Mouse (Mus musculus) thymus, adult 2 months (tissue): ENCODE data around the gene Ube2d2b. TPM values are rescaled to one million over a fixed set of nuclear protein-coding genes. Genes with fewer than 3 reads are reported as not detected.

Experiments used
- DNase-seq: peaks from one replicate; pipeline ENCODE4 v3.0.0; 2021
- H3K27ac ChIP-seq: fragments of 200-500 bp; 2 replicates; pipeline ENCODE4 v1.5.1; 2012; ENCODE audit warnings: low read length, control low read depth; ENCODE audit not compliant: control insufficient read depth, insufficient read depth
- H3K27me3 ChIP-seq: fragments of 200-500 bp; 2 replicates; pipeline ENCODE4 v1.6.1; 2012; ENCODE audit warnings: mild to moderate bottlenecking, low read length, moderate library complexity, mixed read lengths; ENCODE audit not compliant: control insufficient read depth, insufficient read depth
- H3K36me3 ChIP-seq: fragments of 200-500 bp; 2 replicates; pipeline ENCODE4 v1.6.1; 2012; ENCODE audit warnings: mild to moderate bottlenecking, low read length, moderate library complexity; ENCODE audit not compliant: control insufficient read depth, insufficient read depth
- H3K4me1 ChIP-seq: fragments of 200-500 bp; replicated peaks from 2 replicates; pipeline ENCODE4 v1.6.1; 2012; ENCODE audit warnings: low read length; ENCODE audit not compliant: control insufficient read depth, insufficient read depth
- H3K4me3 ChIP-seq: fragments of 200-500 bp; 2 replicates; pipeline ENCODE4 v1.5.1; 2012; ENCODE audit warnings: mild to moderate bottlenecking, low read length, control low read depth, moderate library complexity; ENCODE audit not compliant: control insufficient read depth, insufficient read depth
- CTCF ChIP-seq: fragments of 200-500 bp; IDR thresholded peaks from 2 replicates; pipeline ENCODE4 v1.5.1; 2012; ENCODE audit warnings: mild to moderate bottlenecking, control low read depth, low read length, moderate library complexity, borderline replicate concordance; ENCODE audit not compliant: control insufficient read depth, poor library complexity, insufficient read depth; ENCODE audit errors: extremely low read depth
- POLR2A ChIP-seq: fragments of 200-500 bp; IDR thresholded peaks from 2 replicates; pipeline ENCODE4 v1.6.1; 2012; ENCODE audit warnings: mild to moderate bottlenecking, low read length, control low read depth, moderate library complexity; ENCODE audit not compliant: control insufficient read depth, poor library complexity, insufficient read depth; ENCODE audit errors: extremely low read depth
- WGBS: fragments of 180-500 bp; shearing (Covaris S2); methylation state at CpG from one replicate; pipeline ENCODE4 v1.1.7; 2018; 5-methylcytosine and 5-hydroxymethylcytosine counted together
- polyA plus RNA-seq: library from polyadenylated mRNA; depleted of rRNA; stranded (reverse); fragments of >200 nt; gene quantifications from 2 replicates; pipeline ENCODE4 v1.2.3, GENCODE M21; 2012; rRNA removed

The Ube2d2b gene
- polyA plus RNA-seq: 0.11 TPM in 1 of 2 replicates, not detected in the other

DNA sequence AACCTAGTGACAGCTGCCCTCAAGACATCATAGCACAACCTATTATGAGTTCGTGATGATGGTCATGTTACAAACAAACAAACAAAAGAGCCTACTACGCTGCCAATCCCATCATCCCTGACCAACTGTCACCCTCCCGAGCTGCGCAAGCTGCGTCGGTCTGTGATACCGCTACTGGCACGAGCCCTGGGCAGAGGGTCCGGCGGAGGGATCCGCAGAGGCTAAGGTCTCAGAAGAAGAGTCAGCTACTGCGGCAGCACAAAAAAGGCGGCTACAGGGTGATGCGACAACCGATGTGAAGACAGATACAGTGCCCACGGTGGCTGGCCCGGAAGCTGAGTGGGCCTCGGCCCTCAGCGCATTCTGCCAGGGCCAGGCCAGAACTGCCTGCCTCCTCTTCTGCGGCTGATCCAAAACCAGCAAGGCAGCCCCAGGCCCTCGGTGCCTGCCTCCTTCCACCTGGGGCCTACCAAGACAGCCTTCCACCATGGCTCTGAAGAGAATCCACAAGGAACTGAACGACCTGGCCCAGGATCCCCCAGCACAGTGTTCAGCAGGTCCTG lies at the start of gene Ube2d2b:
Ube2d2b (plus strand) TSS at position 102 of the 563 bp plus-strand sequence.
- no peaks in the 10 kb centered on the region for H3K27me3 ChIP-seq
- TF ChIP-seq POLR2A: no peak
- TF ChIP-seq CTCF: no peak
- H3K4me1 ChIP-seq: no peaks in the 10 kb centered on the region
- DNase-seq: no peak
- no peak within 1 kb of the TSS for H3K4me3 ChIP-seq
- 99% methylated on average over 22 of the region's 22 CpGs for WGBS
- H3K36me3 ChIP-seq: no peaks in the 10 kb centered on the region
- H3K27ac ChIP-seq: no peak within 1 kb of the TSS

DNA sequence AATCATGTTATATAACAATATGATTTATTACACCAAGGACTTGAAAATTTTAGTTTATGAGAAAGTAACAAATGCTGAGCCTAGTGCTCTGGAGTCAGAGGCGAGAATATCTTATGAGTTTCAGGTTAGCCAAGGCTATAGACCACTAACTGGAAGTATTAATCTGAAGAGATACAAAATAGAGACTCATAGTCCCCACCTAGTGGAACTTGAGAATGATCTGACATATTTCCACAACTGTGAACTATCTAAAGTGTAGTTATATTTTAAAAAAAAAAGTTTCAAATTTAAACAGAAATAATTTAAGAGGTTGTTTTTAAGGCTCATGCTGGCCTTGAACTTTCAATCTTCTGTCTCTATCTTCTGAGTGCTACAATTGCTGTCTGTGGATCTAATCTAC lies 47.5 kb upstream of the Ube2d2b start:
- H3K36me3 ChIP-seq: no peaks in the 10 kb centered on the region
- TF ChIP-seq CTCF (no peak), POLR2A (no peak)
- H3K27ac ChIP-seq: no peak overlapping the region
- peaks cover 4% of the 10 kb centered on the region; the same call in 1 of the 2 replicates for H3K4me1 ChIP-seq
- H3K4me3 ChIP-seq: no peak overlapping the region
- no peak for DNase-seq
- WGBS: 86% methylated on average over 1 of the region's 1 CpGs
- no peaks in the 10 kb centered on the region for H3K27me3 ChIP-seq

DNA sequence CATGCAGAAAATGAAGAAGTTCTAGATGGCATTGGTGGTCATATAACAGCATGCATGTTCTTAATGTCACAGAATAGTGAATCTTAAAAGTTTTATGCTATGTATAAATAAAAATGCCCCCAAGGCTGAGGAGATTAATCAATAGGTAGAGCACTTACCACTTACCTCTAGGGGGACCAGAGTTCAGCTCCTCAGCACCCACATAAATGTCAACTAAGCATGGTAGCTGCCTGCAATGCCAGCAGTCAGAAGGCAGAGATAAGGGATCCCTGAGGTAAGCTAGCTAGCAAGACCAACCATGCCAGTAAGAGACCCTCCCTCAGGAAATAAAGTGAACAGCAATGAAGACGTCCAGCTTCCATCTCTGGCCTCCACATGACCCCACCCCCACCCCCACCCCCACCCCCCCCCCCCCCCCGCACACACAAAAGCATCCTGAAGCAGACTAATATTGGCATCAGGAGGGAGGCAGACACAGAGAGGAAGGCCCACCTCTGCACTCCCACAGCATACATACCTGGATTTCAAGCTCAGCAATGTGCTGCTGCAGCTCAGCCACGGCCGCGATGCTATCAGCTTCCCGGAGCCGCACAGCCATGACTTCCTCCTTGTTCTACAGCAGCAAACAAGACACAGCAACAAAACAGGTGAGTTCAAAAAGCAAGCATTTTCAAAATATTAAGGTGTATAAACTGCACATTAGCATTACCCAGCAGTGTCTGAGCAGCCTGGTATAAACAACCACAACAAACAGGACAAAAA lies 42.0 kb upstream of the Ube2d2b start:
- no peak overlapping the region for H3K27ac ChIP-seq
- DNase-seq: no peak
- no peaks in the 10 kb centered on the region for H3K4me1 ChIP-seq
- no peak for TF ChIP-seq POLR2A
- TF ChIP-seq CTCF: no peak
- H3K27me3 ChIP-seq: no peaks in the 10 kb centered on the region
- H3K36me3 ChIP-seq: no peaks in the 10 kb centered on the region
- H3K4me3 ChIP-seq: no peak overlapping the region
- 46% methylated on average over 7 of the region's 7 CpGs for WGBS

DNA sequence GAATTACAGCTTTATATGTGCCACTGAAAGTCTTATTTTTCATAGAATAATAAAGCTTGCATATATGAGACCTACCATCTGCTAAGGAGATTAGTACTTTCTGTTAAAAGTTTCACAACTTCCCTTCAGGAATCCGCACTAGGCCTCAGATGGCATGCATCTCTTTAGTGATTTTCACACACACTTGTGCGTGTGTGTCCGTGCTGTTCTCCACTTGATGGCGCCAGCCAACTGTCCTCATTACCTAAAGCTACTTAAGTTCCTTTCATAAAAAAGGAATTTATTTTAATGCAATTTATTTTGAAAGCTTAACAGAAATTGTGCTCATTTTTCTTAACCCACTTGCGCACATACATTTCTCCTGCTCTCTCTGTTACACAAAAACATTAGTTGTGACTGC lies 40.4 kb upstream of the Ube2d2b start:
- no peaks in the 10 kb centered on the region for H3K4me1 ChIP-seq
- WGBS: 71% methylated on average over 5 of the region's 5 CpGs

DNA sequence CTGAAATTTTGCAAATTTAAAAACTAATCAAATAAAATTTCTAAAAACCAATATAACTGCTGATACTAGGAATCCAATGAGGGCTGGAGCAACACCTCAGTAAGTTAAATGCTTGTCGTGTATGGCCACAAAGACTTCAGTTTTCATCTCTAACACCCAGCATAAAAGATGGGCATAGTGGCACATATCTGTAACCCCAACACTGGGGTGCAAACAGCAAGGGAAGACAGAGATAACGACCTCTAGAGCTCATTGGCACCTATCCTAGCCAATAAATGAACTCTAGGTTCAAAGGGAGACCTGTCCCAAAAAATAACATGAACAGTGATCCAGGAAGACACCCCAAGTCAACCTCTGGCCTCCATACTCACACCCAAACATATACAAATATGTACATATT lies 37.9 kb upstream of the Ube2d2b start:
- no peaks in the 10 kb centered on the region for H3K36me3 ChIP-seq
- no peak for DNase-seq
- H3K27ac ChIP-seq: no peak overlapping the region
- no peaks in the 10 kb centered on the region for H3K4me1 ChIP-seq
- TF ChIP-seq CTCF: no peak
- no peak for TF ChIP-seq POLR2A
- 95% methylated on average over 2 of the region's 2 CpGs for WGBS
- H3K27me3 ChIP-seq: no peaks in the 10 kb centered on the region
- no peak overlapping the region for H3K4me3 ChIP-seq

More for the DNA sequence above, 40.4 kb upstream of the Ube2d2b start:
- H3K27ac ChIP-seq: no peak overlapping the region
- TF ChIP-seq CTCF: no peak
- no peak for TF ChIP-seq POLR2A
- H3K27me3 ChIP-seq: no peaks in the 10 kb centered on the region
- H3K36me3 ChIP-seq: no peaks in the 10 kb centered on the region
- H3K4me3 ChIP-seq: no peak overlapping the region
- peak; percentile 25 for DNase-seq

DNA sequence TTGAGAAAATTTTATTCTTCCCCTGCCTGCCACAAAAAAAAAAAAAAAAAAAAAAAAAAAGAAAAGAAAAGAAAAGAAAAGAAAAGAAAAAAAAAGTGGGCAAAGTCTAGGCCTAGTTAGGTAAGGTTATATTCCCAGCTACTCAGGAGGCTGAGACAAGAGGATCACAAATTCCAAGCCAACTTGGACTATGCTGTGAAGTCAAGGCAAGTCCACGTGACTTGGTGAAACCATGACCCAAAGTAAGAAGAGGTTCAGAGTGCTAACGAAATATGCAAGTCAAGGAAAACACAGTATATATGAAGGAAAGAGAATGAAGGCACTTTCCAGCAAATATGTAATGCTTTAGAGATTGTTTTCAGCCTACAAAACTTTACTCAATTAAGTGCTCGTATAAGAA lies 37.4 kb upstream of the Ube2d2b start:
- no peak for TF ChIP-seq CTCF
- no peak for TF ChIP-seq POLR2A
- Histone ChIP-seq H3K4me3 (no peak overlapping the region), H3K4me1 (no peaks in the 10 kb centered on the region), H3K36me3 (no peaks in the 10 kb centered on the region), H3K27me3 (no peaks in the 10 kb centered on the region), H3K27ac (no peak overlapping the region)
- 98% methylated on average over 3 of the region's 3 CpGs for WGBS
- no peak for DNase-seq
